Mouse (Mus musculus) Patski (cell line): ENCODE measurements around the gene Hfe. TPM values are rescaled to one million over a fixed set of nuclear protein-coding genes. Genes with fewer than 3 reads are reported as not detected.

Experiments used
- ATAC-seq: fragments of 100-300 bp; one replicate; pipeline ENCODE4 v1.8.0; 2021
- CTCF ChIA-PET: fragments of 350-600 bp; sonication (Branson Sonifier 250); formaldehyde crosslinking; loops from one replicate; lab custom pipeline; 2022; ENCODE audit warnings: inconsistent platforms; lab: Charles Lee
- POLR2A ChIA-PET: fragments of 350-600 bp; sonication (Branson Sonifier 250); formaldehyde crosslinking; loops from one replicate; lab custom pipeline; 2022; ENCODE audit warnings: antibody characterized with exemption, inconsistent platforms; lab: Charles Lee
- DNase-seq: peaks from one replicate; pipeline ENCODE4 v3.0.0-alpha.2; 2011; ENCODE audit warnings: low read depth, low spot score
- H3K27me3 ChIP-seq: fragments of 371-371 bp; one replicate; pipeline ENCODE4 v1.5.1; 2021
- CTCF ChIP-seq: fragments of 100-300 bp; IDR thresholded peaks from one replicate; pipeline ENCODE4 v1.5.1; 2021
- in situ Hi-C: fragments of 300-500 bp; cut with MboI; formaldehyde crosslinking; loops from 3 replicates; pipeline ENCODE4 v1.11.1; 2018; ENCODE audit warnings: low pct_unique_long_range_greater_than_20kb, mixed read lengths
- polyA plus RNA-seq: library from polyadenylated mRNA; unstranded; gene quantifications from one replicate; pipeline ENCODE4 v1.2.3, GENCODE M21; 2021

The Hfe gene
- polyA plus RNA-seq, 1 experiment from 2014 or later, result 5.8 TPM

DNA sequence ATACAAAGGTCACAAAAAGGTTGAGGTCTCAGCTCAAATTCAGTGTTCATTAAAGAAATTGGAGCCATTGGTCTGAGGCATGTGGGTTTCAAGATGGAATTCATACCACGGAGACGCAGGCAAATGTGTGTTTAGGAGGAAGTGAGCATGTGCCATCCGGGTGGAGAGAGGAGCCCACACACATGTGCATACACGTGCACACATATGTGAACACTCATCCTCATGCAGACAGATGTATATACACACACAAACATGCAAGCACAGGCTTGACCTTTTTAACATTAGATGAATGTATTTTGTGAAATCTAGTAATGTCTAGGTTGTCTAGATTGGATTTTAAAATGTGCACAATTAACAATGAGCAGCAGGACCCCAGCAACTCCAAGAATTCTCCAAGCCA lies 8.4 kb downstream of the Hfe start:
- DNase-seq (no peak), ATAC-seq (no peak)
- TF ChIP-seq CTCF, result no peak
- in situ Hi-C loops, result no loop called here
- H3K27me3 ChIP-seq, result no peaks in the 10 kb centered on the region
- POLR2A ChIA-PET, result interaction anchor here (2.6 kb wide), 1 partner anchor 31 kb away, joined by 12 read pairs; no protein-coding TSS in a partner anchor
- CTCF ChIA-PET, result interaction anchor here (1.0 to 7.1 kb wide), 7 partner anchors 9 to 37 kb away, joined by 3 to 137 read pairs (median 6); partner anchors contain the start of genes Hfe, Hist1h1c and Hist1h3c

DNA sequence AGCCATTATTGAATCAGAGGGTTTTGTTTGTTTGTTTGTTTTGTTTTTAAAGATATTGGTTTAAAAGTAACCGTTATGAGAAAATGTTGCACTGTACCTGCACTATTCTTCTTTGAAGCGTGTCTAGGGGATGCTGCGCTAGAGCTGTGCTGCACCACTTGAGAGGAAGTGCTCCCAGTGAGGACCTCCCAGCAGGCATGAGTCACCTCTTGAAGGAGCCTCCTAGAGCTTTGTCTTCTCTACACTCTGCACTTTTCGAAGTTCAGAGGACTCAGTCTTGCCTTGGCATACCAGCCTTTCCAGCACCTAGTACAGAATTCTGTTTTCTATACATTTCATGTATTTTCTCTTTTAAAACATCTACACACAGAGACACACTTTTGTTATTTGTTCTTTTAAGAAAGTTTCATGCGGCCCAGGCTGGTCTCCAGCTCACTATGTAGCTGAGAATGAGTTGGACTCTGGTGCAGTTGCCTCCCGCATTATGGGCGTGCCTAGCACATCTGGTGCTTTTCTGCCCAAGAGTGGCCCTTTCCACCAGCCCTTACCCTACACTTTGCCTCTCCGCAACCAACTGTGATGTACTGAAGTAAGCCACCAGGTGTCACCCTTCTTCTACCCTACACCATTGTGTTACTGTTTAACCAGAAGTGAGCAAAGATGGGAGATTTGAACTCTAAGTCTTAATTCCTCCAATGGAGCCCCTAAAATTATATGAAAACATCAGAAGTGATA lies 9.7 kb downstream of the Hfe start:
- H3K27me3 ChIP-seq, result no peaks in the 10 kb centered on the region
- CTCF ChIA-PET, result interaction anchor here (0.8 to 7.1 kb wide), 11 partner anchors 10 to 79 kb away, joined by 3 to 137 read pairs (median 4); partner anchors contain the start of genes Hfe, Hist1h1c, Hist1h3b and Hist1h3c
- TF ChIP-seq CTCF, result peak; percentile 87
- peak; percentile 84 for ATAC-seq
- in situ Hi-C loops, result no loop called here
- DNase-seq, result peak; percentile 72
- POLR2A ChIA-PET, result interaction anchor here (1.3 to 2.6 kb wide), 3 partner anchors 30 to 39 kb away, joined by 4 to 12 read pairs (median 4); no protein-coding TSS in a partner anchor

DNA sequence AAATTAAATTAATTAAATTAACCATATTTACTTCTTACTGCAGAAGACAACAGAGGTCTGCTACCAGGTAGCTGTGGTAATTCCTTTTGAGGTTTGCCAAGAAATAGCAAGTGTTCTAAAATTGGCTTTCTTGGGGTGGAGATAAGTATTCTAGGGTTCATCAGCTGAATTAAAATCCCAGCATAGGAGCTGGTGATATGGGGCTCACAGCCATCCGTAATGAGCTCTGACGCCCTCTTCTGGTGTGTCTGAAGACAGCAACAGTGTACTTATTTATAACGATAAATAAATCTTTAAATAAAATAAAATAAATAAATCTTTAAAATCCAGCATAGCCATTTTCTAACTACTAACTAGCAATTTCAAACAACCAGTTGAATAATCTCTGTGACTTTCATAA lies 10.9 kb downstream of the Hfe start:
- ATAC-seq (no peak), DNase-seq (no peak)
- no peaks in the 10 kb centered on the region for H3K27me3 ChIP-seq
- in situ Hi-C loops, result loop anchor here (10.0 kb wide), 2 partner anchors 135 to 1665 kb away; partner anchors contain the start of genes Hist1h2ah, Hist1h2bk and Hist1h3e
- ChIA-PET POLR2A (interaction anchor here (1.3 to 2.6 kb wide), 2 partner anchors 34 to 40 kb away, joined by 4 to 12 read pairs; no protein-coding TSS in a partner anchor), CTCF (interaction anchor here (7.1 kb wide), 1 partner anchor 39 kb away, joined by 137 read pairs; the partner anchor contains the start of genes Hist1h1c and Hist1h3c)
- TF ChIP-seq CTCF, result peak; percentile 33

DNA sequence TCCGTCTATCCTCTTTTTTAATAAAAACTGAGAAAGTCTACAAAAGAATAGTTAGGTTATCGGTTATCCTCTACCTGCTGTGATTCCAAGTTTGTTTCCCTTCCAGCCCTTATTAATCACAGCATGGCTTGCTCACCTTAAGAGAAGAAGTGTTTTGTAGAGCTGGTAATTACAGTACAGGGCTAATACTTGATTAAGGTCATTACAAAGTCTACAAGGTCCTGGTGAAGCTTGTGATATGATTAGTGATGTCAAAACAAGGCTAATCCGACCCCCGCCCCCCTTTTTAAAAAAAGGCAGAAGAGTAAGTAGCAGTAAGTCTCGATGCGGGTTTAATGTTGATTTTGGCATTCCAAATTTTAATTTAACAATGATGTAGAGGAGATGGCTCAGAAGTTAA lies 11.7 kb downstream of the Hfe start:
- ChIA-PET POLR2A (interaction anchor here (0.6 to 2.2 kb wide), 3 partner anchors 14 to 60 kb away, joined by 3 to 14 read pairs (median 4); partner anchors contain the start of genes Hist1h2ac and Hist1h2bc), CTCF (interaction anchor here (1.7 to 7.1 kb wide), 3 partner anchors 13 to 69 kb away, joined by 5 to 137 read pairs (median 13); partner anchors contain the start of genes Hist1h1c and Hist1h3c)
- no peaks in the 10 kb centered on the region for H3K27me3 ChIP-seq
- in situ Hi-C loops, result loop anchor here (10.0 kb wide), 2 partner anchors 134 to 1664 kb away; partner anchors contain the start of genes Hist1h2ah, Hist1h2bk and Hist1h3e
- no peak for DNase-seq
- ATAC-seq, result no peak
- TF ChIP-seq CTCF, result no peak

DNA sequence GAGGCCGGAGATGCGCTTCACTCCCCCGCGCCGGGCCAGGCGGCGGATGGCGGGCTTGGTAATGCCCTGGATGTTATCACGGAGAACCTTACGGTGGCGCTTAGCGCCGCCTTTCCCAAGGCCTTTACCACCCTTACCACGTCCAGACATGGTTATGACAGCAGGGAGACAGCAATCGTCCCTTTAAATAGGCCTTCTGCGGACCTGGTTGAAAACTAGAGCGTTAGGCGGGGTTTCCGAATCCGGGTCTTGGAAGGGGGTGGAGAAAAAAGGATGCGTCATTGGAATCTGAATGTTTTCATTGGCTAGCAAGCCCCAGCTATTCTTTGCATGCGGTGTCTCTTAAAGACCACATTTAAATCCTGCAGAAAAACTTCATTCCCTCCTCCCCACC lies 12.4 kb downstream of the Hfe start, which contains the start of gene Hist1h4c:
TSS of gene Hist1h4c (minus strand) at position 155 of the 394 bp plus-strand sequence.
- peak; percentile 99 for DNase-seq
- ATAC-seq, result peak; percentile 84
- POLR2A ChIA-PET, result interaction anchor here (0.6 to 2.2 kb wide), 7 partner anchors 9 to 128 kb away, joined by 3 to 14 read pairs (median 4); partner anchors contain the start of genes Hist1h2ac, Hist1h2ae, Hist1h2bc and Hist1h2bg
- no peaks in the 10 kb centered on the region for H3K27me3 ChIP-seq
- CTCF ChIA-PET, result interaction anchor here (1.0 to 7.1 kb wide), 8 partner anchors 10 to 73 kb away, joined by 3 to 137 read pairs (median 8); partner anchors contain the start of genes Hist1h1c, Hist1h2bc and Hist1h3c
- TF ChIP-seq CTCF, result no peak
- in situ Hi-C loops, result loop anchor here (10.0 kb wide), 2 partner anchors 133 to 1663 kb away; partner anchors contain the start of genes Hist1h2ah, Hist1h2bk and Hist1h3e

DNA sequence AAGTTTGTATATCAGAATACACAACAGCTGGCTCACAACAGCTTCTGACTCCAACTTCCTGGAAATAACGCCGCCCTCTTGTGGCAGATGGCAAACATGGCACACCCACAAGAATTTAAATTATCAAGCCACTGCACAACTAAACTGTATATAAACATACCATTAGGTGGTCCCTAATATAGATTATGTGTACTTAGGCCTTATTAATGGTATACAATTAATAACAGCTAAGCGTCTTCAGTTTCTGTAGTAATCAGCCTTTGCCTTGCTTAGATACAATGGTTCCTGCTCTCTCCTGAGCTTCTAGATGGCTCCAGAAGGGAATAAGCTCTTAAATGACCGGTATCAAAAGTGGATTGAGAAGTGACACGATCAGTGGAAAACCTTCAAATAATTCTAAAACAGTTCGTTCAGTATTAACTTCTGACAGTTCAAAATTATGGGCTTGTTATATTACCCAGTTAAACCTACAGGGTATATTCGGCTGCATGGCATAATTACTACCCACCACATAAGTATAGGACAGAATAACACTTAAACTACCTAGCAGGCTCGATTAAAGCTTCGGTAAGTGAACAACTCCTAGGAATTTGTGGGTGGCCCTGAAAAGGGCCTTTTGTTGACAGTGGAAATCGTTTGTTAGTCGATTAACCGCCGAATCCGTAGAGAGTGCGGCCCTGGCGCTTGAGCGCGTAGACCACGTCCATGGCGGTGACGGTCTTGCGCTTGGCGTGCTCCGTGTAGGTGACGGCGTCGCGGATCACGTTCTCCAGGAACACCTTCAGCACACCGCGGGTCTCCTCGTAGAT lies 13.0 kb downstream of the Hfe start:
- POLR2A ChIA-PET, result interaction anchor here (0.6 to 2.2 kb wide), 12 partner anchors 8 to 127 kb away, joined by 3 to 14 read pairs (median 4); partner anchors contain the start of genes Hist1h2ac, Hist1h2ae, Hist1h2bc and Hist1h2bg

DNA sequence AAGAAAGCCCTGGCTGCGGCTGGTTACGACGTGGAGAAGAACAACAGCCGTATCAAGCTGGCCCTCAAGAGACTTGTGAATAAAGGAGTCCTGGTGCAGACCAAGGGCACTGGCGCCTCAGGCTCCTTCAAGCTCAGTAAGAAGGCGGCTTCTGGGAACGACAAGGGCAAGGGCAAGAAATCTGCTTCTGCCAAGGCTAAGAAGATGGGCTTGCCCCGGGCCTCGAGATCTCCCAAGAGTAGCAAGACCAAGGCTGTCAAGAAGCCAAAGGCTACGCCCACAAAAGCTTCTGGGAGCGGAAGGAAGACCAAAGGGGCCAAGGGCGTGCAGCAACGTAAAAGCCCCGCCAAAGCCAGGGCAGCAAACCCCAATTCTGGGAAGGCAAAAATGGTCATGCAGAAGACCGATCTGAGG lies 14.6 kb downstream of the Hfe start:
- CTCF ChIA-PET, result interaction anchor here (1.7 to 3.6 kb wide), 3 partner anchors 11 to 66 kb away, joined by 4 to 13 read pairs (median 10); partner anchors contain the start of gene Hist1h2bc
- in situ Hi-C loops, result loop anchor here (10.0 kb wide), 2 partner anchors 131 to 1661 kb away; partner anchors contain the start of genes Hist1h2ah, Hist1h2bk and Hist1h3e
- TF ChIP-seq CTCF, result no peak
- no peak for ATAC-seq
- POLR2A ChIA-PET, result interaction anchor here (0.7 kb wide), 1 partner anchor 256 kb away, joined by 3 read pairs; no protein-coding TSS in a partner anchor
- no peak for DNase-seq
- H3K27me3 ChIP-seq, result no peaks in the 10 kb centered on the region

More for the DNA sequence above, 13.0 kb downstream of the Hfe start:
- CTCF ChIA-PET, result interaction anchor here (0.8 to 7.1 kb wide), 11 partner anchors 9 to 72 kb away, joined by 3 to 137 read pairs (median 4); partner anchors contain the start of genes Hist1h1c, Hist1h2bc and Hist1h3c
- peak; percentile 28 for ATAC-seq
- no peak for DNase-seq
- in situ Hi-C loops, result loop anchor here (10.0 kb wide), 2 partner anchors 133 to 1663 kb away; partner anchors contain the start of genes Hist1h2ah, Hist1h2bk and Hist1h3e
- peak; percentile 85 for TF ChIP-seq CTCF
- no peaks in the 10 kb centered on the region for H3K27me3 ChIP-seq

DNA sequence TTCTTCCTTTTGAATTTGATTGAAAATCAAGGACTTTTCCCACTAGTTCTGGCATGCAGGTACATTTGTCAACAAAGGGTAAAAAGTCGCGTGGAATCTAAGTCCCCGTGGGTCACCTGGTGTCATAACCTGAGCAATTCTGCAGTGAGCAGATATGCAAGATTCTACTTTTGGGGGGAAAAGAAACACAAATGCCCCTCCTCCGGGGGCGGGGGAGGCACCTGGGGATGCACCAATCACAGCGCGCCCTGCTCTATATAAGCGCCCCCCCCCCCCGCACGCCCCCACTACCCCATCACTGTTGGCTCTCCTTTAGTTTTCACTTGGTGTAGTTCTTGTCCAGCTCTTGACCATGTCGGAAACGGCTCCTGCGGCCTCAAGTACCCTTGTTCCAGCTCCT lies 15.1 kb downstream of the Hfe start, which contains the start of gene Hist1h1t:
TSS of gene Hist1h1t (plus strand) at position 301 of the 400 bp plus-strand sequence.
- no peaks in the 10 kb centered on the region for H3K27me3 ChIP-seq
- no peak for TF ChIP-seq CTCF
- ChIA-PET CTCF (interaction anchor here (1.7 to 3.6 kb wide), 3 partner anchors 11 to 65 kb away, joined by 4 to 13 read pairs (median 10); partner anchors contain the start of gene Hist1h2bc), POLR2A (no interaction called here)
- in situ Hi-C loops, result loop anchor here (10.0 kb wide), 2 partner anchors 131 to 1661 kb away; partner anchors contain the start of genes Hist1h2ah, Hist1h2bk and Hist1h3e
- ATAC-seq (no peak), DNase-seq (no peak)
